Mouse (Mus musculus): ENCODE measurements around the gene Cyp2u1. TPM values are rescaled to one million over a fixed set of nuclear protein-coding genes. Genes with fewer than 3 reads are reported as not detected.
A peak's percentile ranks its signal among the peaks of the same experiment; 100 is the strongest.

The Cyp2u1 gene
- total RNA-seq, 4 experiments from 2014 or later: 17.0 to 20.6 (median 19.0) TPM

DNA sequence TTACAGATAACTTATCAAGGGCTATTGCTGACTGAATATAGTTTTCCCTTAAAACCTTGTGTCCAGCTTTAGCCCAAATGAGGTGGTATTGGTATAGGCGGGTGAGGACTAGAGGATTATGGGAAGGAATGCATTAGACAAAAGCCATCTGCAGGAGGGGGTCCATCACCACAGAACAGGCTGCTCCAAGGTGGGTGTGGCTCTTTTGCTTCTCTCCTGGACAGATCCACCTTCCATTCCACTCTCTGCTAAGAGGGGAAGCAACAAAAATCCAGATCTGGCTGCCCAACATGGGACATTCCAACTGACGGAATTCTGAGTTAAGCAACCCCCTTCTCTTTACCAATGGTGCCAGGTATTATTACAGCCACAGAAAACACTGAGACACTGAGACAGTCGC is 44.1 kb downstream of the Cyp2u1 start:
- DNase-seq (ENCODE audit: low spot score in 2 of 2): no peak

DNA sequence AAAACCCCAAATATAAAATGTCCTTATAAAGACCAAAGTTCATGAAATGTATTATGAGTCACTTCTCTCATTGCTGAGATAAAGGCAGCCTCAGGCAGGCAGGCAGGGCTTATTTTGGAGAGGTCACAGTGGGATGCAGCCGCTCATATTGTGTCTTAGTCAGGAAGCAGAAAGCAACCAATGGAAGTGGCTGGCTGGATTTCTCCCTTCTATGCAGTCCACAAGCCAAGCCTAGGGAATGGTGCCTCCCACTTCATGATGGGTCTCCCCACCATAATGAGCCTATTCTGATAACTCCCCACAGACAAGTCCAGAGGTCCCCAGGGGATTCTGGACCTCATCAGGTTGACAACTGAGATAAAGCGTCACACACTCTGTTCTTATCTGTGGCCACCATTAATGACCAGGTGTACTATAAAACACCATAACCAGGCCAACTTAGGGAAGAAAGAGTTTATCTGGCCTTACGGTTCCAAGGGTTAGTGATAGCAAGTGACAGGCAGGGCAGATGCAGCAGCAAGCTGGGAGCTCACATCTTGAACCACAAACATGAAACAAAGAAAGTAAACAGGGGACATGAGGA is 47.5 kb downstream of the Cyp2u1 start:
- no peak for DNase-seq (ENCODE audit: low spot score in 2 of 2)

DNA sequence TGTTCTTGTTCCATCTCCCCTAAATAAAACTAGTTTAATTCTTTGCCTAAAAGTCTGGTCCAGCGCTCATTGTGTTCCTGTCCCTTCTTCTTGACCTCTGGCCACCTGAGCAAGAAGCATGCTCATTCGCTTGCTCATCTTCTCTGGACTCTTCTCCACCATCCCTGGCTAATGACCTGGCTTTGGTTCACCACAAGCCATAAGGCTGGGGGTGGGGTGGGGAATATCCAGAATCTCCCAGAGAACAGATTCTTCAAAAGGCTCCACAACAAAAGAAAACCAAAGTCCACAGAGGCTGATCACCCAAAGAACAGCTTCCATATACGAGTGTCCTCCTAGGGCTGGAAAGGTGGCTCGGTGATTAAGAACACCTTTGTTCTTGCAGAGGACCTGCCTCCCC is 48.0 kb downstream of the Cyp2u1 start:
- no peak for DNase-seq (ENCODE audit: low spot score in 2 of 2)

DNA sequence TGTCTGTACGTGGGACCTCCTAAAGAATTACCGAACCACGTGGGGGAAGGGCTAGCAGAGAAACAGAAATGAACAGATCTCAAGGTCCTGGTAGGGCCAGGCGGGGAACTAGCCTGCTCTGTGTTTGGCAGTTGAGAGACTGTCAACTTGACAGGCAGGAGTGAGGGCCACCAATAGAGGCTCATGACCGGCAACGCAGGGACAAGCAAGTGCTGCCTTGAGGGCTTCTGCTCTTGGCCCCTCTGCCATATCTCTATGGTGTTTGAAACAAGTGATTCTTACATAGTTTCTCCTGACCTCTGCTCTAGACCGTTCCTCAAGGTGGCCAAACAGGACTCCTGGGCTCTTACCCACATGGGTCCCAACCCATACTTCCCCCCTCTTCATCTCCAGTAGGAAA is 51.4 kb downstream of the Cyp2u1 start:
- DNase-seq (ENCODE audit: low spot score in 2 of 2): no peak

DNA sequence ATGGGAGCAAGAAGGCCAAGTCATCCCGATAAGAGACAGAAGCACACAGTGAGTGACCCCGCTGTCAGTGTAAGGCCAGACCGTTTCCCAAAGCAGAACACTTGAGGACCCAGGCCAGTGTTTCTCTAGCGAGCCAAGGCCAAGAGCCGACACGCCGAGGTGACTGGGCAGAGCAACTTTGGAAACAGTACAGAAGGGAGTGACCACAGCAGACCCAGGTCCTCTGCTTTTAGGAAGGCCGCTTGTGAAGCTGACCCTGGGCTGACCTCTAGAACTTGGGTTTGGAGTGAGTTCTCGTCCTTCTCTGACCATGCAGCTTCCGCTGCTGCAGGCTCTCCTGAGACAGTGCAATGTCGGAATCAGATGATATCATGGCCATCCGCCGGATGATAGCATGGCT is 52.0 kb downstream of the Cyp2u1 start:
- no peak for DNase-seq (ENCODE audit: low spot score in 2 of 2)

DNA sequence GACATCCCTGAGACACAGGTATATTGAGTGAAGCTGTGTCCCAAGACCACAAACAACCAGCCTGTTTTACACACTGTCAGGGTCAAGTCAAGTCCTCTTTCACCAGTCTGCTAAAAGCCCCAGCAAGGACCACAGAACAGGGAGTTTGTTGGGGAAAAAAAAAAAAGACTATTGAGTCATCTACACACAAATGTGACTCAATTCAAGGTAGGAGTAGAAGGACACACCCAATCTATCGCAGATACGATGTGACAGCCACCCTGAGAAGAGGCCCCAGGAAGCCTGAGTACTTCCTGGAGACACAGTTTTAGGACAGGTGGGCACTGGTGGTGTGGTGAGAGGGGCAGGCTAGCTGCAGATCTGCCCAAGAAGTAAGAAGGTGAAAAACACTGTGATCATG is 52.7 kb downstream of the Cyp2u1 start:
- no peak for DNase-seq (ENCODE audit: low spot score in 2 of 2)

DNA sequence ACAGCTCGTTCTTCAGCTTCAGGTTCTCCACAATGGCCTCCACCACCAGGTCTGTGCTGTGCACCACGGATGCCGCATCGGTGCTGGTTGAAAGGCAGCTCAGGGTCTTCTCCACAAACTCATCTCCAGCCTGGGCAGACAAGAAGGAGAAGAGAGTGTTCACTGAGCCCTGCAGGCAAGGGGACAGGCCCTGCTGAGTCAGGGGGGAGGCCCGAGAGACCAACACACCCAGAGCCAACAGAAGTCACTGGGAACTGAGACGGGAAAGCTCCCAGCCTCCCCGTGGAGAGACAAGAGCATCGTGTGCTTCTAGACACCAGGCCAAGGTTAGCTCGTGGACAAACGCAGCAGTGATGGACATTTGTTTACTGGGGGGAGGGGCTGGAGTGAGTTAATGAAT is 54.6 kb downstream of the Cyp2u1 start:
- no peak for DNase-seq (ENCODE audit: low spot score in 2 of 2)

DNA sequence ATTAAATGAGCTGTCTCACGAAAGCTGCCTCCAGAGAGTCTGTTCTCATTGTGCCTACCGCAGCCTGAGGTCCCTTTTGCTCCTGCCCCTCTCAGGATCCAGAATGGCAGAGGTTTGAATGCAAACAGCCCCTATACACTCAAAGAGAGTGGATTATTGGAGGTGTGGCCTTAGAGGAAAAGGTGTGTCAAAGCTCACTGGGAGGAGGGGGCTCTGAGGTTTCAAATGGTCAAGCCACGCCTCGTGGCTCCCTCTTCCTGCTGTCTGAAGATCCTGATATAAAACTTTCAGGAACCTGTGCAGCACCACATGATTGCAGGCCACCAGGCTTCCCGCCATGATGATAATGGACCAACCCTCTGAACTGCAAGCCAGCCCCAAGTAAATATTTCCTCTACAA is 55.2 kb downstream of the Cyp2u1 start:
- DNase-seq (ENCODE audit: low spot score in 2 of 2): no peak

DNA sequence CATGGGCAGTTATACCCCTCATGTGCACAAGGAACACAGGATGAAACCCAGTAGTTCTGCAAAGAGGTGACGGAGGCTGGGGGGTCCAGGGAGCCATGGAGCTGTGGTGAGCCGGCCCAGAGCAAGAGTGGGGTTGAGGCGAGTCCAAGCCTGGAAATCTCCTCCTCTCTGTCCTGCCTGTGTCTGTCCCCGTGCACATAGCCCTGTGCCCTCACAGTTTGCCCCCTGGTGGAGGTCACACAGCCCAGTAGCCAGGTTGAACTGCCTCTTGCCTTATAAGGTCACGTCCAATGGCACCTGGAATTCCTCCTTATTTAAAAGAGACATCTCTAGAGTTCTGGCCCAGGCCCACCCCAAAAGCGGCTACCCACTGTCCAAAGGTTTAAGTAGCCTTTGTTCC is 55.6 kb downstream of the Cyp2u1 start:
- DNase-seq (ENCODE audit: low spot score in 2 of 2): no peak

DNA sequence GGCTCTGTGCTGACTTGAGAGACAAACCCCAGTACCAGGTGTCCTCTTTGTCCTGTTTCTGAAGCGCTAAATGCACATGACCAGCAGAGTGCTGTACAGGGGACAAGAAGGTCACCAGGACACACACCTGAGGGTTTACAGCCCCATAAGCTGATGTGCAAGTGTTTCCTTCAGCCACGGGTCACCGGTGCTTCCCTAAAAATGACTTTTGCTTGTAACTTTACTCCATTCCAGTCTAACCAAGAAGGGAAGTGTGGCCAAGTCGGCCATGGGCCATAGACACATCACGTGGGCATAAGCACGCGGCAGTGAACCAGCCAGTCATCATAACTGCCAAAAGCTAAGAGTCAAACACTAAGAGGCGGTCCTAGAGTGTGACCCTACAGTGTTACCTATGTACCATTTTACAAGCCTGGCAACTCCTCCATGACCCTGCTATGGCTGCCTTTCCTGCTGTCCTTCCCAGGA is 56.4 kb downstream of the Cyp2u1 start:
- DNase-seq (ENCODE audit: low spot score in 2 of 2): no peak

DNA sequence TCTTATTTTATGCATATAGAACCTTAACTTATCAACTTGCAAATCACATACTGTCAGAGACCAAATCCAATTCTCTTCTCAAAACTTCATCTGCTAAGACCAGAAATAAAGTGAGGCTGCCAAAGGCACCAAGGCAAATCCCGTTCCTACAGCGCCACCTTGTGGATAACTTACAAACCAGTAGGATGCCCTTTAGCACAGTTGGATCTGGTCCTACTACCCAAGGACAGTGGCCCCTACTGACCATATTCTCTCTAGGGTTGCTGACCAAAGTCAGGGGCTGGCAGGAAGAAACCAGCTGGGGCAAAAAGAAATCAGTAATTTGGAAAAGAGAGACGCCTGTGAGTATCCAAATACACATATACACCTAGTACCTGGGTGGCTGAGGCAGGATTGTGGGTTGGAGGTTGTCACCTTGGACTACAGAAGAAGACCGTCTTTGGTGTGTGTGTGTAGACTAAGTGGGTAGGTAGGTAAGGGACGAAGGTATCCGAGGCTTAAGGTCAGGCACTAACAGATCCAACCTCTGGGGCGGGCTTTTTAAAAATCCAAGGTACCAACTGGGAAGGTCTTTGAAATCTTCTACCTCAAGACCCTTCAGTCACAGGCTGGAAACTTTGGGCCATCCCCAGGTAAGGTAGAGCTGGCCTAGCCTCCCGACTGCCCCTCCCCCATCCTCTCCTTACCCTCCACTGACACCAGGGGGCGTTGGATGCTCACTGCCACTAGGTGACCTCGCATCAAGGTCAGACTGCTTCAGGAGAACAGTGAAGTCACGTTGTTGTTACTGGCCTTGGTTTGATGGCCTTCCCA is 57.1 kb downstream of the Cyp2u1 start:
- peak; percentile 24 to 26 for DNase-seq (ENCODE audit: low spot score in 2 of 2)

Other genes with a start within 250 kb of the Cyp2u1 start
- gene Lef1, start 192.8 kb downstream of the Cyp2u1 start, total RNA-seq (2022): 1 to 10 TPM; 7.4 to 7.6 (median 7.4) TPM
- gene Hadh, start 31.1 kb downstream of the Cyp2u1 start, total RNA-seq (2022): 10 to 100 TPM; 22.9 to 28.0 (median 26.1) TPM
- gene Sgms2, start 188.2 kb upstream of the Cyp2u1 start, total RNA-seq (2022): 1 to 10 TPM; 1.6 to 4.5 (median 2.7) TPM

All from left cerebral cortex, adult 8-10 months (tissue).